Mouse (Mus musculus) CD8-positive naive resting alpha-beta T cell, adult 2 months (primary cell): Measurements from ENCODE around the gene Rbm47.

Experiments
- DNase-seq, 2 experiments: peaks; one replicate each; pipeline ENCODE4 v3.0.0; 2022; ENCODE audit warnings: low read depth in 2 of 2, low spot score in 2 of 2

Rbm47 gene

DNA sequence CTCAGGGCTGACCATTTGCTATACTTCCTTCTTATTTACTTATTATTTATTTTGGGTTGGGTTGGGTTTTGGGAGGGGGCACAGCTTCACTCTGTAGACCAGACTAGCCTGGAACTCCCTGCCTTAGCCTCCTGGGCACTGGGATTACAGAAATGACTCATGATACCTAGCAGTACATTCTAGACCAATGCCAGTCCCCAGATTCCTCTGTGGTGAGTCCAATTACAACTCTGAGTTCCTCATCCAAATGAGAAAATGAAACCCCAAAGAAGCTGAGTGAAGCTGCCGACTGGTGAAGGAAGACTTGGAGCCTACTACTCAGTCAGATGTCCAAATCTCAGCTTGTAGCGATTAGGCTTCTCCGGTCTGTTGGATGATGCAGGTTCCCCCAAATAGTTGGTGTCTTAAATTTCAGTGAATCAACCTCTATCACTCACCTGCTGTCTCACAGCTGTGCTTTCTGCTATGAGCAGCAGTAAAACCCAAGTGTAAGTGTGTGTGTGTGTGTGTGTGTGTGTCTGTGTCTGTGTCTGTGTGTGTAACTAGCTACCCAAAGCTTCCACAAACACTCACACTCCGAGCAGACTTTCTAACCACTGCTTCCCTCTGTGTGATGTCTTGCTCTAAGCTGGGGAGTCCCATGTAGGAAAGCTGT lies 84.5 kb downstream of the Rbm47 start:
- no peak for DNase-seq

DNA sequence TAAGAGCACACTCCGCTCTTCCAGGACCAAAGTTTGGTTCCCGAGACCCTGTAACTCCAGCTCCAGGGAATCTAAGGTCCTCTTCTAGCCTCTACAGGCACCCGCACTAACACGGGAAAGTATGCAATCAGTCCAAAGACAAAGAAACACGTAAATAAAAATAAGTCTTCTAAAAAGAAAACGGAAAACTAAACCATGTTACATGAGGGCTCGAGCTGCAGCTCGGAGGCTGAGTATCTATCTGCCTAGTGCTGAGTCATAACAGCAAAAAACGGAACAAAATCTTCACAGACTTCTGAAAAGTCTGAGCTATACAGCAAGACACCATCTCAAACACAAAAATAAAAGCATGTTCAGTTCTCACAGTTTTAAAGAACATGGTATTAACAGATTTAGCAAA lies 86.0 kb downstream of the Rbm47 start:
- no peak for DNase-seq

DNA sequence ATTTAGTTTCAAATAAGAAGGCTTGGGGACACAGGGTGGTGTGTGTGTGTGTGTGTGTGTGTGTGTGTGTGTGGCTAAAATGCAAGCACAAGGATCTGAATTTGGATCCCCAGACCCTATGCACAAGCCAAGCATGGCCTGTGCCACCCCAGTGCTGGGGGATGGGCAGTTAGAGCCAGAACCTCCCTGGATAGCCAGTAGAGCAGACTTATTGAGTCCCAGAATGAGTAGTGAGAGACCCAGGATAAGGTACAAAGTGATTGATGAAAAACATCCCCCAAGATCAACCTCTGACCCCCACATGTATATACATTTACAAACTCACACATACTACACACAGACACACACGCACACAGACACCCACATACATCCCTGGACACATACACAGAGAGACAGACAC lies 86.6 kb downstream of the Rbm47 start:
- no peak for DNase-seq

DNA sequence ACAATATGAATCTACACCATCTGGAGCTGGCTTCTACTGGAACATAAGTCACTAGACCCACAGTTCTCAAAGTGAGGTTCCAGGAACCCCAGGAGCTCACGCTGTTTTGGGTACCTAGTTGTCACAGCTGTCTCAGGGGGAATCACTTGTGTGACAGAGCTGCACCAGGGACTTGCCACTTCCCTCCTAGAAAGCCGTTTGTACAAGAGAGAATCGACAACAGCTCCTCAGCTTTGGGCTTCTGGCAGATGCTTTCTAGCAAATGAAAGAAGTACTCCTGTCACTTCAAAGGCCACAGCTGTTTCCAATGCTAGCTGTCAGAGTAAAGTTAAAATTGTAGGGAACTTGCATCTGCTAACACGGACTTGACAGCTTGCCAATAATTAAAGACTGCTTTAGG lies 87.4 kb downstream of the Rbm47 start:
- no peak for DNase-seq

DNA sequence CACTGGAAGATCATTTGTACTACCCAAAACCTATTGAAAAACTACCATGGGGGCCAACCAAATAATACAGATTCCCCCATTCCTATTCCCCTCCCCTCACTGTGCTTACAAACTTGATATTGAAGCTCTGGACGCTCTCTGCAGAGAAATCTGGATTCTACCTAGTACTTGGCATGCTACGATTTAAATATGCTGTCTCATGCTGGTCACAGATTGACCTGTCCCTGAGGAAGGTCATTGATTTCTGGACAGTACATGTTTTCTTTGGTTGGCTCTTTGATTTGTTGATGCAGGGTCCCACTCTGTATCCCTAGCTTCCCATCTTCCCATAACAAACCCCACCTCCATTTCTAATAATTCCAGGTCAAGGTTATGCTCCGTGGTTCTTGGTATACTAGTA lies 88.4 kb downstream of the Rbm47 start:
- no peak for DNase-seq

DNA sequence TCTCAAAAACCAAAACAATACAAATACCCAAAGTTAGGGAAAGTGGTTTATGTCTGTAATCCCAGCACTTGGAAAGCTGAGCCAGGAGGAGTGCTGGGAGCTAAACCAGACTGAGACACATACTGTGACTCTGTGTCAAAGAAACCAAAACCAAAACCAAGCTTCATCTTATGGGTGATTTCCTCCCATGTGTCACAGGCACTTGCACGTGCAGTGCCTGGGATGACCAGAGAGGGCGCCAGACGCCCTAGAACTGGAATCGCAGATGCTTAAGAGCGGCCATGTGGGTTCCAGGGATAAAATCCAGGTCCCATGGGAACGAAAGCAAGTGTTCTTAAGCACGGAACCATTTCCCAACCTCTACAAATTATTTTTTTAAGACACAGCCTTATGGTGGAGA lies 89.6 kb downstream of the Rbm47 start:
- peak in 1 of 2 experiments; percentile 53 for DNase-seq

DNA sequence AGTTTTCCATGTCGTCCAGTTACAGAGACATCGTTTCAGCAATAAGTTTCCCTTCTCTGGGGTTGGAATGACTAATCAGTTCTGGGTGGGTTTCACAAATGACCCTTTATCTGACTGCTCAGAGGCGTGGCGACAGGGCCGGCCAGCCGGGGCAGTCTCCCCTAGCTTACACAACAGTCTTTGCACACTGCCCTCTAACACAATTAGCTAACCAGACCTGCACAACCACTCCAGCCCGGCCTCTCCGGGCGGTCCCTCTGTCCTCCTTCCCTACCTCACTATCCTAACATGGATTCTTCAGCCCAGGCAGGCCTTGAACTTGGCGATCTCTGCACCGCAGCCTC lies 90.7 kb downstream of the Rbm47 start:
- no peak for DNase-seq

DNA sequence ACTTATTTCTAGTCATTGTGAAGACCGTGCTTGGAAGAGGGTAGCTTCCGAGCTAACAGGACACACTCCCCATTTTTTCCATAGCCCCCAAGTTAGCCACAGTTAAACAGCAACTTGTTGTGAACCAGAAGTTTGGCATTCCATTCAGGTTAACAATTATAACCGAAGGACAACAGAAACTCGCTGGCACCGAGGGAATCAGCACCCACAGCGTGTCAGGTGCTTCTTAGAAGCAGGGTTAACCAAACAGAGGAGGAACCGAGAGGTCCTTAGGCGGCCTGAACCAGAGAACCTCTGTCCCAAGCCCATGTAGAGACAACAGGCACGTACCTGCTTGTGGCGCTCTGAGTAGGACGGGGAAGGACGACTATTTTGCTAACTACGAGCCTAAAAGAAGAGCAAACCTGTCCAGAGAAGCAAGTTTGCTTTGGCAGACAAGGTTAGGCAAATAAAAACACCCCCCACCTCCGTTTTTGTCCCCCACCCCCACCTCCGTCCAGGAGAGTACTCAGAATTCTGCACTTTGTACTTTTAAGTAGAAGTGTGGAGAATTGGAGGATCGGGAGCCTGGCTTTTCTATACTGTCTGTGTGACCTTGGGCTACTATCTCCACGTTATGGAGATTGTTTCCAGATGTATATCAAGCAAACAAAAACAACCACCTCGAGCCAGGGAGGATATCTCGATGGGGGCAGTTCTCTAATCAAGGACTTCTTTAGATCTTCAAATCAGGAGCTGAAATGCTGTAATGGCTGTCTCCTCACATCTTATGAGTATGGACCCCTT lies 91.3 kb downstream of the Rbm47 start:
- no peak for DNase-seq

DNA sequence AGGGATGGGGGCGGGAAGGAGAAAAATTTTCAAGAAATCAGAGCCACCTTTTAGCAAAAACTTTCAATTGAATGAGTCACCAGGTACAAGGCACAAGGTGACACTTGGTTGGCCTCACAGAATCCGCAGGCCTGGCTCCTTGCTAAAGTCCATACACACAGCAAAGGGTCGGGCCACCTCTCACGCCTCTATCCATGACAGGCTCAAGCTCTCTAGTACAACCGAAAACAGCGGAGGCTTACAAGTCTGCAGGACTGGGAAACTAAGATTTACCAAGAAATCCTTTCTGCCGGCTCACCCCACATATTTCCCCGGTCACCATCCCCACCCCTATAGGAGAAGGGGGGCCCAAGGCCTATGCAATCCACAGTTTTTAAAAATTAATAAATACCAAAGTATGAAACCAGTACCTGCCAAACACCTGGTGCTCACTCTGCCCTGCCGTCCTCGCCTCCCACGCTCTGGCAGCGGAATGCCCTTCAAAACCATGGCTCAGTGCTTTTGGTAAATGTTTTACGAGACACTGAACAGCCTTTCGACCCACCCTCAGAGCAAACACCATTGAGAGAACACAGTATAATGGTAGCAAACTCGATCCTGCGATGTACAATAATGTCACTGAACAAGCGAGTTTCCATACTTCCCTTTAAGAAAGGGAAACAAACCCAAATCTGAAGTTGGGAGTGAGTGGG lies 92.2 kb downstream of the Rbm47 start:
- DNase-seq: no peak

DNA sequence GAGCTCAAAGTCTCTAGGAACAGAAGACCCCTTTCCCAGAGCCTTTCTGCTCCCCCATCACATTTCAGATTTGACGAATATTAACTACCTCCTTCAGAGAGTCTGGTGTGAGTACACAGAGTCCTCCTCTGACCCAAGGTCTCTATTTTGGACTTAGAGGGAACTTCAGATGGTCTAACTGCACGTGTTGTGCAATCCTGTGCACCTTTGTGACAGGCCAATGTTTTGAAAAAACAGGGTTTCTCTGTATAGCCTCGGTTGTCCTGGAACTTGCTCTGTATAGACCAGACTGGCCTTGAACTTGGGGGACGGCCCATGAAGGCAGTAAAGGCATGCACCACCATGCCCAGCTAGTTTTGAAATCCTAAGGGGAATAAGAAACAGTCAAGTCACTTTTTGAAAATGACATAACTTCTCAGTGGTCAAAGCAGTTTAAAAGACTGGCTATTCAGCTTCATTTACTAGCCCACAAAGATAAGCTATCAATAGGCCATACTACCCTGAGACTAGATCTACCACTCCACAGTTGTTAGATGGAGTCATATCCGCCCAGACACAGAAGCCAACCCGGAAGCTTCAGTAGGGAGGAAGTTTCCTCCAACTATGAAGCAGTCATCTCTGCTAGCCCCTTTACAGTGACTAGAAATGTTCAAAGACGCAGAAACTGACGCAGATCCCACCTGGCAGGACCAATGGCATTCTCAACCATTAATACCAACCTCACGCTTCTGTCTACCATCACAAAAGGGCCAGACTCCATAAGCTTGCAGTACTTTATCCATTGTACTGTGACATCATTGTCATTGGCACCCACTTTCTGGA lies 93.3 kb downstream of the Rbm47 start:
- DNase-seq: no peak

DNA sequence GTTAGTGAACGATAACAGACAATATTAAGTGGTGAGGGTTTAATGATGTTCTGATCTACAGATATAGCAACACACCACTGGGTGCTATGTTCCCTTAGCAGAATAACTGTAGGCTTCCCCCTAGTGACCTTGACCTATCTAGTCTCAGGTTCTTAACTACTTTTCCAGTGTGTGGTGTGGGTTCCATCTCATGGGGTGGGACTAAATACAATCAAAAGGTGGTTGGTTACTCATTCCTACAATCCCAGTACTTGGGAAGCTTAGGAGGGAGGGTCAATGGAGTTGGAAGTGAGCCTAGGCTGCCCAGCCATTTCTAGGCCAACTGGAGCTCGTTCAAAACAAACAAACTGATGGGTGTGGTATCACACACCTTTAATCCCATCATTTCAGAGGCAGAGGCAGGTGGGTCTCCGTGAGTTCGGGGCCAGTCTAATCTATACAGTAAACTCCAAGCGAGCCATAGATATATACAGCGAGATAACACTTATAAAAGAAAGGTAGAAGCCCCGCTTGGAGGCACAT lies 94.4 kb downstream of the Rbm47 start:
- no peak for DNase-seq

DNA sequence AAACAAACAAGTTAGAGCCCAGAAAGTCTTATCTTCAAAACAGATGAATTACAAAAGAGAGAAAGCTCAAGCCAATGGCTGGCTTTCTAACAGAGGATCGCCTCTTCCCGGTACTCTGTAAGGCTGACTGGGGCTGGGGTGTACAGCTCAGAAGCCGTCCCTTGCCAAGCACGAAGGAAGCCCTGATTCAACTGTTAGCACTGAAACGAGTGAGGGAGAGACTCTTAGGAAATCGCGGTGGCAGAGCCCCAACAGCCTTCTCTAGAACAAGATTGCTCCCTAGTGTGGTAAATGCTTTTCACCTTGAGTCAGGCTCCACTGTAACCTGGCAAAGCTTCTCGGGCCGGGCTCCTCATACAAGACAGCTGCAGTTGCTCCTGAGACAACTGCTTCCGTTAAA lies 95.5 kb downstream of the Rbm47 start:
- peak; percentile 5 to 42 for DNase-seq

DNA sequence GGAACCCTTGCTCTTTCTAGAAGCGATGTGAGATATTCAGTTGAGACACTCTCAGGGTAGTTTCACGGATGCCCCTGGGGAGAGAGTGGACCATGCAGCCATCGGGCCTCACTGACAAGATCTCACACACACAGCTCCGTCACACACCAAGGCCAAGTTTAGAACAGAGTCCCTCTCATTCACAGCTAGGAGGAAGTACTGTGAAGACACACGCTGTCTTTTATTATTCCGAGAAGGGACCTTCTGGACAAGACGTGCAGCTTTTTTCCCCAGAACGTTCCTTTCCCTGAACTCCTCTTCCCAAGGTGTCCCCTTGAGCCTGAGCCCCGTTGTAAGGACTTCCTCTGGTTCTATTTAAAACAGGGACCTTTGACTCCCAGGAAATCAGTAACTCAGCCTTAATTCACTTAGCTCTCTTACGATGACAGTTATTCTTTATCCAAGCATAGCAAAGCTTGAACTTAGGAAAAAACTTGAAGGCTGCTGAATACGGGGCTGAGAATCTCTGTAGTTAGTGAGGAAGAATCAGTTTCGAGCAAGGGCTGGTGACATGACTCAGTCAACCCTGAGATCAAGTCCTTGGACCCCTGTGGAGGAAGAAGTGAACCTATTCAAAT lies 96.1 kb downstream of the Rbm47 start:
- no peak for DNase-seq

DNA sequence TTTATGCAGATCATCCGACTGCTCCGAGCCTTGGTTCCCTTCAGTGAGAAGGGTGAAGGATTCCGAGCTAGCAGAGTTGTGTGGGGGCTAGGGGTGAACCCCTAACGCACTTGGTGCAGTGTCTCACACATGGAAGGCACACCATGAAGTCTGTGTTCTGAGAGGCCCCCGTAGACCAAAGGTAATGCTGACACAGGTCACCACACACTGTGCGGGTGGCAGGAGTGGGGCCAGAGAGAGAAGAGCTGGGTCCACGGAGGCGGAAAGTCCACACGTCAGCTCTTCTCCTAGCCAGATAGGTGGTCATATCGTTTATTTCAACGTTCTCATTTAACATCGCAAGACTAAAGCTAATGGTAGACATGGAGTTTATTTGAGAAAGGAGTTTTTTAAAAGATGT lies 97.0 kb downstream of the Rbm47 start:
- no peak for DNase-seq

DNA sequence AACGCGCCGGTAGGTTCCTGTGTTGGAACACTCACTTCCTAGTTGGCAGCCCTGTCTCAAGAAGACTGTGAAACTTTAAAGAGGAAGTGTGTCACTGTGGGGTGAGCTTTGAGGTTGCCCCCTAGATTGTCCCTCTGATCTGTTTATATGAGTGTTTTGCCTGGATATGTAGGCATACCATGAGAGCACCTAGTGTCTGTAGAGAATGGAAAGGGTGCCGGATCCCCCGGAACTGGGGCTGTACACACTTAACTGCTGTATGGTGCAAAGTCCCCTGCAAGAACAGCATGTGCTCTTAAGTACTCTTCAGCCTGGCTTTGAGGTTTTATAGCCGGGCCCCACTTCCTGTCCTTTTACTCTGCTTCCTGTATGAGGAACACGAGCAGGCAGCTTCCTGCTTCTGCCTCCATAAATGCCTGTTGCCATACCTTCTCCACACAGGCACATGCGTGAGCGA lies 97.9 kb downstream of the Rbm47 start:
- peak; percentile 71 to 80 for DNase-seq

DNA sequence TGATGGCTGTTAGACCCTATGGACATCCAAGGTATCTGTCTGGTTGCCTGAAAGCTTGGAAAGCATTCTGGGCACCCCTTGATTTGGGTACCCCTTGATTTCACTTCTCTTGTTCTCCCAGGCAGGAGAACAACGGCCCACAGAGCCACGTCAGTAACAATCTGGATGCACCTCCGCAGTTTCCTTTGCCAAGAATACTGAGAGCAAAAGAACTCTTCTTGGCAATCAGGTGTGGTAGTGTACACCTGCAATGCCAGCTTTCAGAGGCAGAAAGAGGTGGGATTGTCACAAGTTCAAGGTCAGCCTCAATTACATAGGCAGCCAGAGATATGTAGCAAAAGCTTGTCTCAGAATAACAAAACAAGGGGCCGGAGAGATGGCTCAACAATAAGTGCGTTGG lies 98.7 kb downstream of the Rbm47 start:
- no peak for DNase-seq

DNA sequence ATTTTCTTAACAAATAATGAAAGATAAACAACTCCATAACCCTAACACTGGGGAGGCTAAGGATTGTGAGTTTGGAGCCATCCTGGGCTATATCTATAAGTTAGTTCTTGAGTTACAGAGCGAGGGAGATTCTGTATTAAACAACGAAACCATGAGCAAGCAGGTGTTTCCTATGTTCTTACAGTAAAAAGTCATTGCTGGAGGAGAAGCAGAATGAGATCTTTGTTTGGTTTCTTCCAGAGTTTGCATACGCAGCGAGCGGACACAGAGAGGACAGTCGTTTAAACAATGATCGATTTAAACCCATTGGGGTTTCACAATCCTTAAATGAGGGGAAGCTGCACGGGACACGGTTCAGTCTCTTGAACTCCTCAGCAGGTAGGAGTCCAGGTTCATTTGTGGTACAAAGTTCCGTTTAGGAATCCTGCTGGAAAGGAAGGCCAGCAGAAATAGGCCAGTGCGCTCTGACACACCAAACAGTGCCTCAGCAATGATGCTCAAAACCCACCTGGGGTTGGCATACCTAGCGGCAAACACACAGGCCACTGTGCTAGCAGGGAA lies 99.2 kb downstream of the Rbm47 start:
- no peak for DNase-seq

DNA sequence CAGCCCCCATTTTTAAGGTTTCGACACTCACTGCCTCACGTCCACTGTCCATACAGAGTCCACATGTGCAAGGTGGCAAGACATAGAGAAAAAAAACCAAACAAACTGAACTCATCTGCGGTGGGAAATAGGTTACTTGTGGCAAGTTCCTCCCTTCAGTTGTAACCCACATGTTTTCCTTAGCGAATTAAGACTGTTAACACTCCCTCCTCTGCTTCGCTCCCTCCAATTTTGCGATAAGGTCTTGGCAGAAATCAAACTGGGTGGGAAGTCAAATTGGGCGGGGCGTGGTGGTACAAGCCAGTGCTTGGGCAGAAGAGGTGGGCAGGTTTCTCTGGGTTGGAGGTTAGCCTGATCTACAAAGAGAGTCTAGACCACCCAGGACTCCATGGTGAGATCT lies 101.2 kb downstream of the Rbm47 start:
- no peak for DNase-seq

DNA sequence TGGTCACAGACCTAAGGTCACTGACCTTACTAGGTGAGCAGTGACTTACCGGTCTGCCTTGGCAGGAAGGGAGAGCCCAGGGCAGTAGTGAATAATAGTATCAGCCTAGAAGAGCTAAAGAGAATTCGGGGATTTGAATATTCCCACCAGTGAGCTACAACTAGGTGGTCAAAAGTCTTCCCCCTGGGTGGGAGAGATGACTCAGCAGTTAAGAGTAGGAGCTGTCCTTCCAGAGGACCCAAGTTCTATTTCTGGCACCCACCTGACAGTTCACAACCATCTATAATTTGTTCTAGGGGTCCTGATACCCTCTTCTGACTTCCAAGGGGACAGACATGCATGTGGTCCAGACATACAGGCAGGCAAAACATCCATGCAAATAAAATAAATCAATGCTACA lies 102.6 kb downstream of the Rbm47 start:
- DNase-seq: no peak

DNA sequence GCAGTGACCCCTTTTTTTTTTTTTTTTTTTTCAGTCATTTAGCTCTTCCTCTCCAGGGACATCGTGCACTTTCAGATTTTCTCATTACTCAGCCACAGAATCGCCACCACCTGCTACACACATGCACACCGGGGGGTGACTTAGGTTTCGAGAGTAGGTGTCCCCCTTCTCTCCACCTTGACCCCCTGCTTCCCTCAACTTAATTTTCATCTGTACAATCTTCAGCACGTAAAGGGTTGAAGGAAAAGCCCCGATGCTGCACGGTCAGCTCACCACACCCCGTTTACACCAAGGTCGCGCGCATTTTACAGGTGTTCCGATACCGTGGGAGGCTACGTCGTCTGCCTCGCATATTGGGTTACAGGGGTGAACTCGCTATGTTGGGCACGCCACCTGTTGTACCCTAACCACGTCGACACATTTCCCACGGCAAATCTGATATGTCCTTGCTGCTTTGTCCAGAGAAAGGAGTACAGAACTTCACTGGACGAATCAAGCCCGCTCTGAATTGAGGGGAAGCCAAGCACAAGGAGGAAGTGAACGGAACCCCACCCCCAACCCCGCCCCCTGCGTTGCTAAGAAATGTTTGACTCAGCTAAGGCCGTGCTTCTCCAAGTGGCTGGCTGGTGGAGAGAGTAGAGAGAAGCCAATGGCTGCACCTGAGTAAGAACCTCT lies 103.3 kb downstream of the Rbm47 start:
- peak; percentile 34 to 57 for DNase-seq
